Mouse (Mus musculus) heart, adult 2 months (tissue): ENCODE data around the gene Tmem141. TPM values are rescaled to one million over a fixed set of nuclear protein-coding genes. Genes with fewer than 3 reads are reported as not detected.

Experiments used
- DNase-seq, 2 experiments: peaks; one replicate each; pipeline ENCODE4 v3.0.0; 2021
- H3K27ac ChIP-seq: fragments of 200-600 bp; 2 replicates; pipeline ENCODE4 v1.8.1; 2022
- H3K27me3 ChIP-seq: fragments of 200-500 bp; 2 replicates; pipeline ENCODE4 v1.6.1; 2012; ENCODE audit warnings: mild to moderate bottlenecking, low read length, inconsistent platforms, mixed read lengths; ENCODE audit not compliant: control insufficient read depth, insufficient read depth
- H3K36me3 ChIP-seq: fragments of 200-500 bp; 2 replicates; pipeline ENCODE4 v1.6.1; 2012; ENCODE audit warnings: low read length, inconsistent platforms; ENCODE audit not compliant: control insufficient read depth, insufficient read depth
- H3K4me1 ChIP-seq: fragments of 200-500 bp; 2 replicates; pipeline ENCODE4 v1.6.1; 2011; ENCODE audit warnings: low read length; ENCODE audit not compliant: control insufficient read depth, insufficient read depth
- H3K4me3 ChIP-seq: fragments of 200-600 bp; 2 replicates; pipeline ENCODE4 v1.8.1; 2022
- H3K79me2 ChIP-seq: fragments of 200-500 bp; replicated peaks from 2 replicates; pipeline ENCODE4 v1.6.1; 2012; ENCODE audit warnings: mild to moderate bottlenecking, inconsistent platforms, low read length, moderate library complexity, mixed read lengths; ENCODE audit not compliant: control insufficient read depth, insufficient read depth
- H3K9ac ChIP-seq: fragments of 200-500 bp; 2 replicates; pipeline ENCODE4 v1.6.1; 2012; ENCODE audit warnings: low read depth, mild to moderate bottlenecking, control low read depth, inconsistent platforms, low read length, mixed read lengths
- CTCF ChIP-seq: fragments of 200-600 bp; IDR thresholded peaks from 2 replicates; pipeline ENCODE4 v1.8.1; 2022; ENCODE audit warnings: antibody characterized with exemption, mild to moderate bottlenecking, moderate library complexity
- EP300 ChIP-seq: fragments of 200-500 bp; IDR thresholded peaks from 2 replicates; pipeline ENCODE4 v1.6.1; 2011; ENCODE audit warnings: low read depth, low read length, control low read depth; ENCODE audit not compliant: insufficient read depth
- POLR2A ChIP-seq: fragments of 200-500 bp; IDR thresholded peaks from 2 replicates; pipeline ENCODE4 v1.6.1; 2011; ENCODE audit warnings: mild to moderate bottlenecking, low read depth, low read length, control low read depth; ENCODE audit not compliant: insufficient read depth
- WGBS: fragments of 180-500 bp; shearing (Covaris S2); methylation state at CpG from one replicate; pipeline ENCODE4 v1.1.7; 2018; 5-methylcytosine and 5-hydroxymethylcytosine counted together
- intact Hi-C: fragments of 180-260 bp; cut with DNase I; formaldehyde crosslinking; loops from one replicate; pipeline ENCODE4 v1.15.1; 2025
- polyA plus RNA-seq: library from polyadenylated mRNA; depleted of rRNA; stranded (reverse); fragments of >200 nt; gene quantifications from 2 replicates; pipeline ENCODE4 v1.2.3, GENCODE M21; 2012
- total RNA-seq, 2 experiments: library from RNA; stranded (reverse); gene quantifications; 2 replicates each; pipeline ENCODE4 v1.2.3; 2021

The Tmem141 gene
- total and polyA plus RNA-seq, 3 experiments: 29.4 to 49.2 (median 32.6) TPM

DNA sequence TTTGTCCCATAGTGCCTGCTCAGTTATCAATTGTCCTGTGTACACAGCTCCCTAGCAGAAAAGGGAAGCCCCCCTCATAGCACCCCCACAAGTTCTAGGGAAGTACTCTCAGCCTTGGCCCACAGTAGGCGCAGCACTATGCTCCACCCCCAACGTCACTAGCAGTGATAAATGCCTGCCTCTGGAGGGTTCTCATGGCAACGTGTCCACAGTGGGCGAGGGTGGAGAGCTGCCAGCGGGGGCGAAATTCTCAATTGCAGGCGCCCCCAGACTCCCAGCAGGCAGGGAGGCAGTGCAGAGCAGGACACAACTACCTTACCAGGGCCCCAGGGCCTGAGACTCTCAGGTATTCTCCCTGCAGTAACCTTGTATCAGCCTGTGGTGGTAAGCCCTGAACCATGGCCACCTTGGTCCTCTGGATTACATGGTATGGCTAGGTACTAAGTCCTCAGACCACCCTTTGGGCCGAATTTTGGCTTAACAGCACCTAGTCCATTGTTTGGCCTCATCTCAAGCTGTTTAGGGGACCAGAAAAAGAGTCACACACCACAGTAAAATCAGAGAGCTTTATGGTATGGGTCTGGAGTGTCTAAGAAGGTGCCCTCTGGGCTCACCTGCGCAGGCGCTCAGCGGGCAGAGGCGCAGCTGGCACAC, 39.2 kb downstream of the Tmem141 start:
- no peak overlapping the region for H3K27ac ChIP-seq
- H3K36me3 ChIP-seq: no peaks in the 10 kb centered on the region
- peaks cover 20% of the 10 kb centered on the region for H3K27me3 ChIP-seq
- TF ChIP-seq CTCF (no peak), EP300 (no peak), POLR2A (no peak)
- no peak overlapping the region for H3K4me3 ChIP-seq
- WGBS: 51% methylated on average over 12 of the region's 12 CpGs
- no peak for DNase-seq
- peaks cover 12% of the 10 kb centered on the region for H3K4me1 ChIP-seq
- intact Hi-C loops: no loop called here
- no peaks in the 10 kb centered on the region for H3K79me2 ChIP-seq
- no peak overlapping the region for H3K9ac ChIP-seq

DNA sequence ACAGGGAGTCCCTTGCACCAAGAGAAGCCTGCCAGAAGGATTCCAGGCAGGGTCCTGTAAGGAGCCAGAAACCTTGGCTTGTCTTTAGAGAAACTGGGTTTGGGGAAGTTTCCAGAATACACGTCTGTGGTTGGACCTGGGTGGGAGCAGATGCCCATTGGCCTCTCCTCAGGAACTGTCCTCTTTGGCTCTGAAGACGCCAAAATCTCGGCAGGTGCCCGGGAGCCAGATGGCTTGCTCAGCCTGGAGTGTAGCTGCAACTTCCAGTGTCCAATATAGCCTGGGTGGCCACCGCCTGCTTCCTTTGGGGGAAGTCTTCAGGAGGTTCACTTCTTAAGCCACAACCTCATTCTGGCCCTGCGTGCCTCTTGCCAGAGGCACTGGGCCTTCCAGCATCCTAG, 39.9 kb downstream of the Tmem141 start:
- peak in 1 of 2 experiments; percentile 30 for DNase-seq
- Histone ChIP-seq H3K27me3 (peaks cover 26% of the 10 kb centered on the region), H3K4me3 (no peak overlapping the region), H3K27ac (no peak overlapping the region), H3K9ac (no peak overlapping the region), H3K36me3 (no peaks in the 10 kb centered on the region), H3K4me1 (peaks cover 11% of the 10 kb centered on the region), H3K79me2 (no peaks in the 10 kb centered on the region)
- intact Hi-C loops: loop anchor here (2.0 kb wide), 2 partner anchors 23 kb away; no protein-coding TSS in a partner anchor
- WGBS: 14% methylated on average over 6 of the region's 6 CpGs
- TF ChIP-seq EP300 (no peak), POLR2A (no peak), CTCF (no peak)

DNA sequence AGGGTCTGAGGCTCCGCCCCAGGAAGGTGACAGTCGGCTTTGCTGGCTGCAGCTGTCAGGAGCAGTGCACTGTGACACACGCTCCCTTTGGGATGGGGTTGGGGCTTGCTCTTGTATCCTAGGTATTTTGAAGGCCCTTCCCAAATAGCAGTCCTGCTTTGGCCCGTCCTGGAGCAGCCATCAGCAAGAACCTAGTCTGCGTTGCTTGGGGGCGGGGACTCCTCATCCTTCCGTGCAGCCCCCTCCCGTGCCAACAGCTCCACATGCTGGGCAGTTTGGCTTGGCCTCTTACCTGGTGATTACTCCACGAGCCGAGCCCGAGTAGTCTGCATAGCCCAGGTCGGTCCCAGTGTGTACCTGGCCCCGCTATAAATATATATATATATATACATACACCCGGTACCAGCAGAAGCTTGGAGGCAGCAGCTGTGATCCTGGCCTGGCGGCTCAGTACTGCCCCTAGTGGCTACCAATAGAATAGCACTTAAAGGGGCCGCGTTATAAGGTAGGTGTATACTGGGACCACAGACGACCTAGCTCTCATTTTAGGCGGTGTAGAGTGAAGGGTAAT, 40.4 kb downstream of the Tmem141 start, which contains the start of gene Ajm1:
Gene Ajm1 (minus strand): TSS at position 464 of the 571 bp plus-strand sequence.
- intact Hi-C loops: loop anchor here (2.0 kb wide), 2 partner anchors 23 kb away; no protein-coding TSS in a partner anchor
- H3K27me3 ChIP-seq: peaks cover 27% of the 10 kb centered on the region
- peaks cover 9% of the 10 kb centered on the region for H3K4me1 ChIP-seq
- no peak within 1 kb of the TSS for H3K4me3 ChIP-seq
- DNase-seq: peak; percentile 58 to 67
- H3K36me3 ChIP-seq: no peaks in the 10 kb centered on the region
- H3K79me2 ChIP-seq: no peaks in the 10 kb centered on the region
- 0 out of 2 replicates have a peak, but pooled peaks have one; percentile 24 for TF ChIP-seq POLR2A
- peak; percentile 99; the same call in 1 of the 2 replicates for TF ChIP-seq CTCF
- no peak for TF ChIP-seq EP300
- 5% methylated on average over 19 of the region's 19 CpGs for WGBS
- peak within 1 kb of the TSS; percentile 40; the same call in 1 of the 2 replicates for H3K9ac ChIP-seq
- H3K27ac ChIP-seq: no peak within 1 kb of the TSS

DNA sequence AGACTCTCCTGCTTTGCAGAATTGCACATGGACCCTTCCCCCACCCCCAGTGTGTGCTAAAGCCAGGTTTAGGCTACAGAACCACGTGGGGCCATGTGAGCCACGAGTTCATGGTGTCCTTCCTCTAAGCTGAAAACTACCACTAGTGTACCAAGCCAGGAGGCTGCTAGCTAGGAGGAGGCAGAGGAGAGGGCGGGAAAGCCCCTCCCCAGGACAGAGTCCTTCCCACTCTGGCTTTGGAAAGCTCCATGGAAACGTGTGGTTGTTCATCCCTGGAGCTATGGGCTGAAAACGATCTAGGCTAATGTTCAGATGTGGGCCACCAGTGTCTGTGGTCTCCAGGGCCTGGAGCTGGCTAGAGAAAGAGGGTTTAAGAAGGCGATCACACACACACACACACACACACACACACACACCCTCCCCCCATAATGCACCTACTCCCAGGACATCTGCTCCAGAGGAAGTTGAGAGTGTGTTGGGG, 41.1 kb downstream of the Tmem141 start:
- TF ChIP-seq CTCF (no peak), POLR2A (no peak), EP300 (no peak)
- Histone ChIP-seq H3K4me1 (peaks cover 9% of the 10 kb centered on the region), H3K9ac (no peak overlapping the region), H3K4me3 (no peak overlapping the region), H3K79me2 (no peaks in the 10 kb centered on the region), H3K27me3 (peaks cover 27% of the 10 kb centered on the region), H3K27ac (no peak overlapping the region), H3K36me3 (no peaks in the 10 kb centered on the region)
- intact Hi-C loops: loop anchor here (2.0 kb wide), 2 partner anchors 22 to 24 kb away; no protein-coding TSS in a partner anchor
- no peak for DNase-seq
- WGBS: 30% methylated on average over 6 of the region's 6 CpGs

DNA sequence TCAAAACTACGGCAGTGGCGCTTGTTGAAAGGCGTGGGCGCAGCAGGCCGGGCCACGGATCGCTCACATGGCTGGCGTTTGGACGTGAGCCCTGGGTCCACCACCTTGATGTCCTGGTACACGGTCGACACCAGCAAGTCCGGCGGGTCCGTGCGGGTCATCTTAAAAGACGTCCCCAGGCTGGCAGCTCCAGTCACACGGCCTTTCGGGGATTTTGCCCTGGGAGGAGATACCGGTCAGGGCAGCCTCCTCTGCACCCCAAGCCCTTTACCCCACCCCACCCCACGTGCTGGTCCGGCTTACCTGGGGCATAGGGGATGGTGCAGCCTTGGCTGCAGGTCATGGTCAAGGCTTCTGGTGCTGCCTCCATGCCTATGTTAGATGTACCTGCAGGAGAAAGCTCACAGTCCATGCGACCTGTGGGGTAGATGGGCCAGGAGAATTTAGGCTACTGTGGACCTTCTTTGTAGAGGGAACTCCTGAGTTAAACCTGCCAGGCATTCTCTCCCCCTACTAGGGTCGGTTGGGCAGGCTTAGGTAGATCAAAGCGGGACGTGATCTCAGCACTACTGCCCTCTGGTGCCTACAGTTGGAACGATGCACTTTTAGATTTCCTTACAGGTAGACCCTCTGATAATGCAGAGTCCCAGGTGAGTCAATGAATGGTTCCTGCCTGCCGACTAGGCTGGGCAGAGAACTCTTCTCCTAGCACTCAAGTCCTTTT, 41.9 kb downstream of the Tmem141 start:
- TF ChIP-seq CTCF: peak; percentile 71
- no peak for TF ChIP-seq POLR2A
- 0 out of 2 replicates have a peak, but pooled peaks have one; percentile 11 for TF ChIP-seq EP300

More for the DNA sequence above, 41.9 kb downstream of the Tmem141 start:
- Histone ChIP-seq H3K4me3 (0 out of 2 replicates have a peak overlapping the region, but pooled peaks have one; percentile 16), H3K9ac (no peak overlapping the region), H3K79me2 (no peaks in the 10 kb centered on the region), H3K27me3 (peaks cover 27% of the 10 kb centered on the region), H3K4me1 (peaks cover 10% of the 10 kb centered on the region), H3K27ac (no peak overlapping the region), H3K36me3 (no peaks in the 10 kb centered on the region)
- 7% methylated on average over 27 of the region's 27 CpGs for WGBS
- intact Hi-C loops: loop anchor here (2.0 kb wide), 2 partner anchors 21 to 25 kb away; no protein-coding TSS in a partner anchor
- peak in 1 of 2 experiments; percentile 36 for DNase-seq
